Mouse (Mus musculus): ENCODE results near the gene Ephb2. TPM values are rescaled to one million over a fixed set of nuclear protein-coding genes. Genes with fewer than 3 reads are reported as not detected.
A peak's percentile ranks its signal among the peaks of the same experiment; 100 is the strongest.

Ephb2 gene
- total RNA-seq, 2 experiments from 2014 or later, result 8.5 to 12.4 TPM

DNA sequence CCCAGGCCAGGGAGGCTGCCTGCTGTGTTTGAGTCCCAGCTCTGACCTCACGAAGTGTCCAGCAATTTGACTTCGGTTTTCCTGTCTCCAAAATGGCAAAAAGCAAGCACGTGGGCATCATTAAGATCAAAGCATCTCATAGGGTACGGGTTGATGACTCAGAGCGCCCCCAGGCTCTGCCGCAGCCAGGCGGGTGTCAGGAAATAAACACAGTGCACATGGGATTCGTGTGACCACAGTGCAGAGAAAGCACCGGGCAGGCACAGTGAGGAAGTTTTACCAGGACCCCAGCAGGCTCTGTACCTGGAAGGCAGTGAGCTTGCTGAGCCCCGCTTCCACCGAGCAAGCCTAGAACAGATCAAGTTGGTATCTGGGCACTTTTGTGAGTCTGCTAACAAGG lies 74.9 kb downstream of the Ephb2 start:
- DNase-seq, result no peak

DNA sequence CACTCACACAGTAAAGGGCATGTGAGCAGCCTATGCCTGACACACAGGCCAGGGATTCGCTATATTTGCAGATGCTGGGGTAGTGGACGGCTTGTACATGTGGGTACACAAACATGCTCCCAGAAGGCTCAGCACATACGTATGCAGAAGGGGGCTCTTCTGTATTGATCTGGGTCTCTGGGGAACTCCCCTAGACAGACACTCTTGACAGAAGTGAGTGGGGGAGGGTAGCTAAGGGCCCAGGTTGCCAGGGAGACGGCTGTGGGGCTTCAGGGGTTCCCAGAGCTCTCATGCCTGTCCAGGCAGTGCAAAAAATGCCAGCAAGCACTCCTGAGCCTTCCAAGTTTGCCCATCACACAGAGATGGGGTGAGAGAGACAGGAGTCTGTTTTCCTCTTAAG lies 78.7 kb downstream of the Ephb2 start:
- no peak for DNase-seq

DNA sequence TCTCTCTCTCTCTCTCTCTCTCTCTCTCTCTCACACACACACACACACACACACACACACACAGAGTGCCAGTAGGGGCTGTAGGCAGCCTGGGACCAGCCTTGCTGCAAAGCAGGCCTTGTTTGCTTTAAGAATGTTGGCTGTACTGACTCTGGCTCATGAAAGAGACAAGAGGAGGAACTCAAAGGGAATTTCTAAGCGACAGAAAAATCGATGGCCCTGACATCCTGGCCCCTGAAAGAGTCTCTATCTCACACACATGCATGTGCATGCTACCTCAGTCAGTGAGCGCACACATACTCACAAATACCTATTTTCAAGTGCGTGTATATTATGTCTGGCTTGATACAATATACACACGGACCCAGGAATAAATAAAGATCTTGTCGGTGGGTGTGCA lies 79.3 kb downstream of the Ephb2 start:
- no peak for DNase-seq

DNA sequence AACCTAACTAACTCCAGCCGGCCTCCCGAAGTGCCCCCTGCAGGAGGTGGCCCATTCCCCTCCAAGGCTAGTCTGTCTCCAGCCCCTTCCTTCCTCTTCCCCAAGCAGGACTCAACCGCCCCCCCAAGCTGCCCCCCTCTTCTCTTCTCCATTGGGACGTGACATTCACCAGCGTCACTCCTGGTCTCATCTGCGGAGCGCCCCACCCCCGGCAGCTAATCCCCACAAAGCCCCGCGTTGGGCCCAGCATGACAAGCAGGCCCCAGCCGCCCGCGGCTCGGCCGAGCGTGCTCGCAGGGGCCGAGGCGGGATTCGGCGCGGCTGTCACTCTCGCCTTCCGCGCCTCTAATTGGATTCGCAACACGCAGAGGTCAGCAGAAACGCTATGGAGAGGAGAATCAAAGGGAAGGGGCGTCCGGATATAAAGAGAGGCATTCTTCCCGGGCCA lies 80.4 kb downstream of the Ephb2 start:
- DNase-seq, result peak; percentile 43

DNA sequence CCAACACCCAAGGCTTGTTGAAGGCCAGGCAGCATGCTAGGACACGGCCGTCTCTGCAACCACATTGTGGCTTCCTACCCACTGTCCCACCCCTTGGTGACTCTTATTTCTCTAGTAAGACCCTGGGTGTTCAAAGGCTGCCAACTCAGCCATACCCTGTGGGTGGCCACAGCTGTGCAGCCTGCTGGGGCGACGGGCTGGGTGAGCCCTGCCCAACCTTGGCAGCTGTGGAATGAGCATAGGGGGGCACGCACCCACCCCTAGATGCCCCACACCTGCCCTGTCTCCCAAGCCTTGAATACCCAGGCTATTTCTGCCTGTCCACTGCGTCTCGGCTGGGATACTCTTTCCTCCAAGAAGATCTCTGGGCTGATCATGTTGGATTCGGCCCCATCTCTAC lies 81.5 kb downstream of the Ephb2 start:
- no peak for DNase-seq

DNA sequence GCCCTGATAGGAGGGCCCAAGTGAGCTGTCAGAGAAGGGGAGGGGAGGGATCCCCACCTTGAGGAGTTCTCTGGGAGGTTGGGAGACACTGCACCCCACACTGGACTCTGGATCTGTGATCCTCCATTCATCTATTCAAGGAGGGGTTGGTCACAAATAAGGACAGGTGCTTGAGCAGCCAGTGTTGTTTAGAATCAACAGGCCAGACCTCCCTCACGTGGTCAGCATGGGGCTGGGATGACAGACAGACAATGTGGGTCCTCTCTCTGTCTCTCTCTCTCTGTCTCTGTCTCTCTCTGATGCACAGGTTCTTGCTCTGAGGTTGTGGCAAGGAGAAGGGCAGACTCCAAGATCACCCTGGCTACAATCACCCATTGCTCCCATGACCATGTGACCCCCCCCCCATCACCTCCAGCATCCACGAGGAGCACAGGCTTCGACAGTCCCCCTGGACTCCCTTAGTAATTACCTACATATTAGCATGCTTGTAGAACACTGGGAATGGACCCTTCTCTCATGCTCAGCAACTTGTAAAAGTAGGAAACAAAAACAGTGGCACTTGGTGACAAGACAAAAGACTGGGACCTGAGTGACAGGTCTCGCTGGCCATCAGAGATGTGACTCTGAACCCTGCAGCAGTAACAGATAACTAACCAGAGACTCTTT lies 84.3 kb downstream of the Ephb2 start:
- no peak for DNase-seq

DNA sequence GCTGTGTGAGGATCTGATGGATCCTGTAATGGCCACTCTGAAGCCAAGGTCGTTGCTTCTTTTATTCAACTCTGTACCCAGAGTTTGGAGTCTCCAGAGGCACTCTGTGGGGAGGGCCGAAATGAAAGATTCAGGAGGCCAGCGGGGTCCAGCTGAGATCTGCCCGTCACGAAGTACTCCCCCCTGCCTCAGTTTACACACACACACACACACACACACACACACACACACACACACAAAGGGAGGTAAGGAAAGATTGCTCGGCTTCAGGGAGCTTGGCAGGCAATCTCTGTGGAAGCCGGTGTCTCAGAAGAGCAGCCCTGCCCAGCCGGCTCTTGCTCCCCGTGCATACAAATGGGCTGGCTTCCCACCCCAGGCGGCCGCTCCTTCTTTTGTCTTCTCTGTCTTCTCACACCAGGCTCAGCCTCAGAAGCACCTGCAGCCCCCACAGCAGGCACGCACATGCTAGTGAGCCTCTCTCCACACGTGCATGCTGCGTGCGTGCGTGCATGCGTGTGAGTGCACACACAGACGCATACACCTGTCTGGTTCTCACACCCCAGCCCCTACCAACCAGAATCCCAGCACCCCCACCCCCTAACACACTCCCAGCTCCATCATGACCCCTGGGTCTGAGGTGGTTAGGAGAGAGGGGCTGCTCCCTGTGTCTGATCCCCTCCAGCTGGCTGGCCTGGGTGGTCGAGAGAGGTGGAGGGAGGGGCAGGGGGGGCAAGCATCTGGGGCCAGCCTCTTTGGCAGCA lies 85.0 kb downstream of the Ephb2 start:
- no peak for DNase-seq

DNA sequence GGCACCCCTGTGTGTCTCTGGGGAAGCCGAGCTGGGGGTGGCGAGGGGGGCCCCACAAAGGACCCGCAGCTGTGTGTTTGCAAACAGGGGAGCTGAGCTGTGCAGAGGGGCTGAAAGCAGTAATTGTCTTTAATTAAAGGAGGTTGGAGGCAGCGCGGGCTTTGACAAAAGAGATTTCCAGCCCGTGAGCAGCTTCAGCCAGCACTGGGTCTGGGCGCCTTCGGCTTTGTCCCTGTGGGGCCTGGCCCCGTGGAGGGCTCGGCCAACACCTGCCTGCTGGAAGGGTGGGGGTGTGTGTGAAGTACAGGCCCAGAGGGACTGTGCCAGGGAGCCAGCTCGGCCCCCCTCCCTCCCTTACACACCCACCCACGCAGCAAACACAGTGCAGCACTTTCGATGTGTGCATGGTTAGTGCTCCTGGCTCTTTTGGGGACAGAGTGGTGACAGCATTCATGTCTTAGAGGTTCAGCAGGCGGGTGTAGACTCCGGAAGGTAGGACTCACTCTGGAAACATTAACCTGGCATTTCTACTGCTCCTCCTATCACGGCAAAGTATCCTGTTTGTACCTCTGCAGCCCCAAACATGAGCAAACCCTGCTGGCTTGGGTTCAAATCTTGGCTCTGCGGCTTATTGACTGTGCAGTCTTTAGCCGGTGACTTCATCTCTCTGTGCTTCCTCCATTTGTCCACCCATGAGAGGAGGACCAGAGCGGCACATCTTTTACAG lies 85.8 kb downstream of the Ephb2 start:
- no peak for DNase-seq

DNA sequence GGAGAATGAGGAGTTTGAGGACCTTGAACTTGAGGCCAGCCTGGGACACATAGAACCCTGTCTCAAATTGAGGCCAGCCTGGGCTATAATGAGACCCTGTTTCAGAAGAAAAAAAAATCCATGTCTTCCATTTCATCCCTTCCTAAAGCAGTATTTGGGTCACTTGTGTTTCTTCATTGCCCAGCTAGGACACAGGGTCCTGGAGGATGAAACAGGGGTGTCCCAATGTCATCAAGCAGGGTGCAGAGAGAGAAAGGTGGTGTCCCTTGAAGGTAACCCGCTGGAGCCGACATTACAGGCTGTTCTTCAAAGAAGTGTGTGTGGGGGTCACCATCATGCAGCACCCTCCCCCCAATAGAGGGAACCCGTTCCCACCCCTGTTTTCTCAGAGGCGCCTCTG lies 86.4 kb downstream of the Ephb2 start:
- DNase-seq, result no peak

DNA sequence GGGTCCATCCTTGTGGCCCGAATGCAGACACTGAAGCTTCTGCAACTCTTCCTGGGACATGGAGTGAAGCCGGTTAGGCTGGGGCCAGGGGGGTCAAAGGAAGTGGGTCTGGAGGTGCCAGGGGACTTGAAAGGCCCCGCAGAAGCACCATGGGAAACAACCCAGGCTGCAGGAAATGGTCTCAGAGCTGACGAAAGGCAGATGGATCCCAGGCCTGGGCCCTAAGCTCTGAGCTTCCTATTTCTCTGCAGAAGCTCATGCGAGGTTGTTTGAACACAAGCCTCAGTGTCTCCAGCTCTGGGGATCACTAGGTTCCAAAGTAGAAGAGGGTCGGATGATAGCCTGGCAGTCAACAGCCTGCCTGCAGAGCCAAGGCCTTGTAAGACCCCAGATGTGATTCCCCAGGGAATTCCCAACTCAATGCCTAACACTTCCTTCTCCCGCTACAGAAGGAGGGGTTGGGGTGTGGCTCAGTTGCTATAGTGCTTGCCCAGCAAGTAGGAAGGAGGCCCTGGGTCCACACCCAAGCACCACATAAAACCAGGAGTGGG lies 86.9 kb downstream of the Ephb2 start:
- no peak for DNase-seq

DNA sequence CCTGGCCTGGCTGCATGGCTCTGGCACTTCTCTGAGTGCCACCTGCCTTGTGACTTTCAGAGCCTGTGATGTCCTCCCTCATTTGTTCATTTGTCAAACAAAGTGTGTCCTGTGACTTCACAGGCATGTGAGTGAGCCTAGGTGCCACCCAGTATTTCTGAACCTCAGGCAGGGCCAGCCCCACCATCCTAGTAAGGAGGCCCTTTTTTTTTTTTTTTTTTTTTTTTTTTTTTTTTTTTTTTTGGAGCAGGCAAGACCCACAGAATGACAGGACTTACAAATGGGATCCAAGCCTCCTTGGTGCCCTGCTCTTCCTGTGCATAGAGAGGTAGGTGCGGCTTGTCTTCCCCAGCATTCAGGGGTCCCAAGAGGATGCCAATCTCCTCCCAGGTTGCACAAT lies 89.3 kb downstream of the Ephb2 start:
- no peak for DNase-seq

DNA sequence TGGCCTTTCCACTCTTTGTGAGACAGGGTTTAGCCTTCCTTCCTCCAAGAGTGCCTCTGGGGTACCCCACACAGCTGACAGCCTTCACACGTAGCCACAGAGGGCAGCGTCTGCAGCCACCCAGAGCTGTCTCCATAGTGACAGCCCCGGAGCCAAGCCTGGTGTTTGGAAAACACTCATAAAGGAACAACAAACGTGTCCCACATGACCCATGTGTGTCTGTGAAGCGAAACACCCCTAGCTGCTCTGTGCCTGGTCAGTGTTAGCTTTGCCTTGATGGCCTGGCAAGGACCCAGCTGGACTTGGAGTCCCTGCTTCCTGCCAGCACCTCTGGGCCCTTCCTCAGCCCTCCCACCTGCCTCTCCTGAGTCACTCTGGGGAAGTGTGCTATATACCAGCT lies 93.1 kb downstream of the Ephb2 start:
- peak; percentile 84 for DNase-seq

DNA sequence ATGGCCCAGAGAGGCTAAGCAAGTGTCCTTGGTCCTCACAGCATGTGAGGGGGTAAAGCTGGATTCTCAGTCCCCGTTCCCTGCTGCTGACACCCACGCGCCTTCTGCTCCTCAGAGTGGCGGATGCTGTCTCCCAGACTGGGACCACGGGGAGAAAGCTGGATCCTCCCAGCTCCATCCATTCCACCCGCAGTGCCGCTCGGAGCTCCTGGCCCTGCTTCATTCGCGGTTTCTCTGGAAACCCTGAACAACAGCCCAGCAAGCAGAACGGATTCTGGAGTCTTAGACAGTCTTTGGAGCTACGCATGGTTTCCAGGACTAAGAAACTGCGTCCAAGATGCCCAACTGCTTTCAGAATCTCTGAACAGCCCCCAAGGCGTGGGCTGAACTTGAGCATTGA lies 93.9 kb downstream of the Ephb2 start:
- no peak for DNase-seq

DNA sequence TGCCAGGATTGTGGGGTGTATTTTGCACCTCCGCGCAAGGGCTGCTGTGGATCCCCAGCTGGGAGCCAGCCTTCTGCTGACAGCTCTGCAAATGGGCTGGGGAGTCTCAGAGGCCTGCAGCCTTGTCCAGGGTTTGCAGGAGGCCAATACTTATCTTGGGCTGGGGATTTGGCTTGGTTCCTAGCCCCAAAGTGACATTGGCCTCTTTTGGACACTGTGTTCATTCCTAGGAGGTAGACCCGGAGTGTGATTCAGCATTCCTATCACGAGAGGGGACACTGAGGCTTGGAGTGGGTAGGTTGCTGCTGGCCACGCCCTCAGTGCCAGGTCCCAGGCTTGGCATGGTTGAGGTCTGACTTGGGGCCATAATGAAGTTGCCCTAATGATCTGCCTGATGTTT lies 94.8 kb downstream of the Ephb2 start:
- no peak for DNase-seq

DNA sequence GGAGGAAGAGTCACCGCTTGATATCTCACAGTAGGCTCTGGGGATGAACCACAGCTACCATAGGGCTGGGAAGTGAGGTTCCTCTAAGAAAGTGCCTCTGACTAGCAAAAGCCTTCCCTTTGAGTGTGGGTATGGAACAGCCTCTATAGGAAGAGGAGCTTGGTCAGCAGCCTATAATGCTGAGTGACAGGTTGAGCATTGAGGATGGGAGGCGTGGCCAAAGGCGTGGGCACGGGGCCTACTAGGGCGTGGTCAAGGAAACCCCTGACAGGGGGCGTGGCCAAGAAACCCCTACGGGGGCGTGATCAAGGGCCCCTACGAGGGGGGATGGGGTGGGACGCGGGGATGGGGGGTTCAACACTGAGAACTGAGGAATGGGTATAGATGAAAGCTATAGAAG lies 96.6 kb downstream of the Ephb2 start:
- no peak for DNase-seq

DNA sequence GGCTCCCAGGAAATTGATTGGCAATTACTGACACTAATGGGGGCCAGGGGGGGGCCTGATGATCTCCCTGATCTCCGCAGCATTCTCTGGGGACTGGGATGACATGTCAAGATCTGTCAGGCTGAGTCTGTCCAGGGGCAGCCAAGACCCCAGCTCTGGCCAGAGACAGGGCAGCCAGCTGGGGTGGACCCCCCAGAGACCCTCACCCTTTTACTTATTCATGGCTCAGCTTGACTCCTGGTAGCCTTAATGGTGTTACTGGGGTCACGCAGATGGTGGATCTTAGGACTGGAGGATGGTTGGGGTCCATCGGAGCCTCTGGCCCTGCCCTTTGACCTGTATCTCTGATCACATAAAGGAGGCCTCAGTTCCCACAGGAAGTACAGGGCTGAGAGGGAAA lies 97.5 kb downstream of the Ephb2 start:
- no peak for DNase-seq

DNA sequence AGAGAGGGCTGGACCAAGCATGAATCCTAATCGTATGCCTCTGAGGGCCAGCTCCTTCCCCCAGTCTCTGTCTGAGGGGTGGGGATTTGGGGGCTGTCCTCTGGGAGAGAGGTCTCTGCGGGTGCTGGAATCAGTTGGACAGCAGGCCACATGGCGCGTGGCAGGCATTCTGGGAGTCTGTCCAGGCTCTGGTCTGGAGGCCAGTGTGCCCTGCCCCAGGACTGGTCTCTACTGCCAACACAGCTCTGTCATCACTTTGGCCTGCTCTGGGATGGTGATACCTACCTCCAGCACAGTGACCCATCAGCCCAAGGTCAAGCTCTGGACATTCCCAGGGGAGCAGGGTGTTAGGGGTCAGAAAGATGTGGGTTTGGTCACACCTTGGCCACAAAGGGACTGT lies 99.9 kb downstream of the Ephb2 start:
- peak; percentile 60 for DNase-seq

DNA sequence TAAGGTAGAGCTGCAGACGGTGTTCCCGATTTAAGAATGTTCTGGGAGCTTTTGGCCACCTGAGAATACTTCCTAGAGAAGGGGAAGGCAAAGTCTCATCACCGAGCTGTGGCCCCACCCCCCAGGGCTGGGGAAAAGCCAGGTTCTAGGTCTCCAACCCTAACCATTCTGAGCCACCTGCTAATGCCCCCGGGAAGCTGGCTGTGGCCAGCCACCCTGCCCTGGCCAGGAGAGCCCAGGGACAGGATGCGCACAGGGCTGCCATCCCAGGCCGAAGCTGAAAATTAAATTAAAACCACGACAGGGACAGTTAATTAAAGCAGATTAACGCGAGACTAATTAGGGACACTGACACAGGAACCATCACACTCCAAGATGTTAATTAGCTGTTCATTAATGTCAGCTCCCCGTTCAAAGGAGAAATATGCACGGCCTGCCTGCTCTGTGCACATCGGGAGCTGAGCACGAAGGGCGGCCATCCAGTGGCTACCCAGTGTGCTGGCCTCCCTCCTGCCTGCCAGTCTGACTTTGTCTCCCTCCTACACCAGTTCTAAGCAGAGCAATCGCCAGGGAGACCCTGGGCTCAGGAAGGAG lies 101.5 kb downstream of the Ephb2 start:
- DNase-seq, result no peak

DNA sequence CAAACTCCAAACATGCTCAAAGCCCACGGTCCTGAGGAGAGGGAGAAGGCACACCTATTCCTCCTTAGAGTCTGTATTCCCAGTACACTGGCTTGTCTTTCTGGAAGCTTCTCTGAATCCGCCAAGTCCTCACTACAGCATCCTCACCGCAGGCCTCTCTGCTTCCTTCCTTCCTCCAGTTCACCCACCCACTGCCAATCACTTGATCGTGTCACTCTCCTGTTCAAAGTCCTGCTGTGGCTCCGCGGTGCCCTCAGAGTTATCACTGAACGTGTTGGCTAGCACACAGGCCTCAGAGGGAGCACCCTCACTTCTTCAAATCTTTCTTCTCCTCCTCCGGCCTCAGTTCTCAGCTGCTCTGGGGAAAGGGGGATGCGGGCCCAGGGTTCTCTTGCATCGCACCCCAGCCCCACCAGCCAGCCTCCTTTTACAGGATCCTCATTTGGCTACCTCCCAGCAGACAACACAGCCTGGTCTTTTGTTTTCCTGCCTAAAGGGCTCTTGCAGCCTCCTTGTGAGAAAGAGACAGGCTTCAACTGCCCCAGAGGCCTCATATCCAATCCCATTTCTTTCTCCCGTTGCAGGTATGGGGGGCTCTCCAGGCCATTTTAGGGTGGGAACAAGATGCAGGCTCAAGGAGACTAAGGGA lies 102.4 kb downstream of the Ephb2 start:
- DNase-seq, result no peak

DNA sequence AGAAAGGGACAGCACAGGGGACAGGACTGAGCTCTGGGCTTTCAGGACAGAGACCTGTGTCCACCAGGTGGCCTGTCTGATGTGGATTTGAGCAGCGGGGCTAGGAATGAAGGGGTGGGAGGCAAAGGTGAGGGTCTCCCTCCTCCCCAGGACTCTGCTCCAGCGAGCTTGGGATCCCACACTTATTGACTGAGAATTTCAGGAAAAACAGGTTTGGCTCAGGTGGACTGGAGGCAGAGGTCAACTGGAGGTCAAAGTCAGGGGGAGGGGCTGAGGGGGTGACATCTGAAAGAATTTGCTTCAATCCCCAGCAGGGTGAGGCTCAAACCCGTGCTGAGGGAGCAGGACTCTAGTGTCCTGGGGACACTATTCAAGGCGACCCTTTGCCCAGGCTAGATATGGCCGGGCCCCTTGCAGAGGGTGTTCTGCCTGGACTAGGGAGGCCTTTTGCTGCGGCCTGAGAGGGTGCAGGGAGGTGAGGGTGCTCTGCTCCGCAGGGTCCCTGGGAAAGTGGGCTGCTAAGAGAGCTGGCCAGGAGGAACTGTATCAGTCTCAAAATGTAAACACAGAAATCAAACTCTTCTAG lies 103.2 kb downstream of the Ephb2 start:
- DNase-seq, result no peak

DNA sequence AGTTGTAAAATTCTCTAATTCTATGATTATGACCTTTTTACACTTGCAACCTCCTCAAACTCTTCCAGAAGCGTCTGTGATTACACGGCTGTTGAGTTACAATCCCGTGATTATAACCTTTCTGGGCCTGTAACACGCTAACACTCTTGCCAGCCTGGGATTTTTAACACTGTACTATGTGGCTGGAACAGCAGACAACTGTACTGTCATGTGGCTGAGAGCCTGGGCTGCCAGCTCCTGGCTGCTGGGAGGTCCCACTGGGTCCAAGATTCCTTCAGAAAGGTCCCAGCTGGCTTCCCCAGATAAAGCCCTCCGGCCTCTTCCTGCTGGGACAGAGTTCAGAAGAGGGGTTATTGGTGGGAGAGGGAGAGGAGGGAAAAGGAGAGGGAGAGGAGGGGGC lies 104.0 kb downstream of the Ephb2 start:
- no peak for DNase-seq

Data from adrenal gland, postnatal 10 days (tissue).